Mouse (Mus musculus) testis, postnatal 14 days (tissue): ENCODE results near the gene Vat1l.
A peak's percentile ranks its signal among the peaks of the same experiment; 100 is the strongest.

Experiments used
- DNase-seq: peaks from one replicate; pipeline ENCODE4 v3.0.0; 2021; ENCODE audit warnings: low spot score

The Vat1l gene

DNA sequence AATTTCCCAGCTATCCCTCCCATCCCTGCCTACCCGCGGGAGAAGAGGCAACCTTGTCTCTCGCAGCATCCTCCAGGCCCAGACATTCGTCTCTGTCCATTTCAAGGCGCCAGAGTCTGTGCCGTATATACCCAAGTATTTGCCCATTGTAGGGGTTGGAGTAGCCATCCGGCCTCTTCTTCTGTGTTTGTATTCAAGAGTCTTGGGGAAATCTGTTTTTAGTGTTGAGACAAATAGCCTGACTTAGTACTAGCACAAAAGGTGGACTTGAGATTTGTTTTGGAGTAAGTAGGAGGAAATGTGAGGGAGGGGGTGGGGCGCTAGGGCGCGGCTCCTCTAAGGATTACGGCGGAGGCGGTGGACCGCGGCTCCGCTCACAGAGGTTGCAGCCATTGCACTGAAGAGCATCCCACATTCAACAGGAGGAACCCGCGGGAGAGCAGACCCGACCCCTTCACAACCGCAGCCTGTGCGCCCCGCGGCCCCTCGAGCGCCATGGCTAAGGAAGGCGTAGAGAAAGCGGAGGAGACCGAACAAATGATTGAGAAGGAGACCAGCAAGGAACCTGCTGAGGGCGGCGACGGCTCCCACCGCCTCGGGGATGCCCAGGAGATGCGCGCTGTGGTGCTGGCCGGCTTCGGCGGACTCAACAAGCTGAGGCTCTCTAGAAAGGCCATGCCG is at the start of gene Vat1l:
TSS of gene Vat1l (plus strand) at position 392 of the 681 bp plus-strand sequence.
- peak; percentile 11 for DNase-seq

DNA sequence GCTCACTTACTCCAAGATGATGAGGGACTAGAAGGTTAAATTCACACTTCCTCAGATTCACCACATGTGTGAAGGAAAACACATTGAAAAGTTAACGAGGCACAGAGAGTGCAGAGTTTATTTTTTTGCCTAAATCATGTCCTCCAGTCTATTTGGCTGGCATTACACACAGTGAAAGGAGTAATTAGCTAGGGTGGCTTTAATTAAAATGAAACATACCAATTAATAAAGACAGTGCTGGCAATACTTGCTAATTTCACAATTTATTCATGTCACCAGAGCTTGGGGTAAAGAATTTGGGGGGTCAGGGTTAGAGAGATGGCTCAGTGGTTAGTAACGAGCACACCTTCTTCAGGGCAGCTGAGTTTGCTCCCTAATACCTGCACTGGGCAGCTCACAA is 46.8 kb upstream of the Vat1l start:
- DNase-seq, result no peak

DNA sequence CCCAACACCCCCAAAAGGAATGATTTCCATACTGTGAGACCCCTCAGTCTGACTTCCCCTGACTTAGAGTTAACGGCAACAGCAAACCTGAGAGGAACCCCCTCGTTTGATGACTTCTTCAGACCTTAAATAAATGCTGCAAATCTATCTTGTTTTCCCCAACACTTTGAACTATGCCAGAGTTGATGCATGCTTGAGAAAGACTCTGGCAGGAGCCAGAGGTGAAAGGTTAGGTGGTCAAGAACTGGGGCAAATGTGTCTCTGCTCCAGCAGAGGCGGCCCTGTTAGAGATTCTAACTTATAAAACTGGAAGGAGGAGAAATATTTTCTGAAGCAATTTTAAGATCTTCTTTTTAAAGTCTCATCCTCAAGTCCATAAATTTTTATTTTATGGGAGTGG is 45.7 kb upstream of the Vat1l start:
- no peak for DNase-seq

DNA sequence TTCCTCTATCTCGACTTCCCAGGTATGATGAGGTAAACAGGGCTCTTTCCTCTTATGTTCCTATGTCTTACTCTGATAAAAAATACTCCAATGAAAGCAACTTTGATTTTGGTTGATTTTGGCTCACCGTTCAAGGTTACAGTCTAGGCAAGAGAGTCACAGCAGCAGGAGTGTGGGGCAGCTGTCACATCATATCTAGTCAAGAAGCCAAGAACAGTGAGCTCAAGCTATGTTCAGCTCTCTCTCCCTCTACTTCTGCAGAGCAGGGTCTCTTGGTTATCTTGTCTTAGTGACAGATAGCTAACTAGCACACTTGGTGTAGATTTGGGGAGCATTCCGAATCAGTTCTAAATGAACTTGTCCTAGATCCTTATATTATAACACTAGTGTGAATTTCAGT is 41.5 kb upstream of the Vat1l start:
- DNase-seq, result no peak

DNA sequence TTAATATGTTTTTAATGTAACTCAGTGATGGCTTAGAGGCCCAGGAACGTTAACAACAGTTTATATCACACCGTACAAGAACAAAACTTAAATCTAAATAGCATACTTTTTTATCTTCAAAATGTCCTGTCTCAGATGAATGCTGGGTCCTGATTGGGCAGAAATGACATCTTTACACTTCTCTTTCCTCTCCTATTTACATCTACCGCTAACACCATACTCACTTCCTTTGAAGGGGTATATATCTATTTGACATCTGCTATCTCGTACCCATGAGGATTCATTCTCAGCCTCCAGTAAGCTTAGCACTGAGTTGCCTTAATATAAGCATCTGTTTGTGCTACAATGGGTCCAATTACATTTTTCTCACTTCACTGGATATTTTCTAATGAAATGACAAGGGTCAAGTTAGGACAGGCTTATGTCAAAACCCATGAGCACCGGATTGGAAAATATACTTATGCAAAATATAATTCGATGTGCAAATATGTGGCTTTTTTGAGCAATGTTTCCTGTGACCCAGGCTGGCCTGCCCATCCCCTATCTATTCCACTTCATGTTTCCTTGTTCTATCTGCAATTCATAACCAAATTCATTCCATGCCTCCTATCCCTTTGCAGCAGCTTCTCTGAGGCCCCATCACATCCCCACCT is 40.8 kb upstream of the Vat1l start:
- DNase-seq, result no peak

DNA sequence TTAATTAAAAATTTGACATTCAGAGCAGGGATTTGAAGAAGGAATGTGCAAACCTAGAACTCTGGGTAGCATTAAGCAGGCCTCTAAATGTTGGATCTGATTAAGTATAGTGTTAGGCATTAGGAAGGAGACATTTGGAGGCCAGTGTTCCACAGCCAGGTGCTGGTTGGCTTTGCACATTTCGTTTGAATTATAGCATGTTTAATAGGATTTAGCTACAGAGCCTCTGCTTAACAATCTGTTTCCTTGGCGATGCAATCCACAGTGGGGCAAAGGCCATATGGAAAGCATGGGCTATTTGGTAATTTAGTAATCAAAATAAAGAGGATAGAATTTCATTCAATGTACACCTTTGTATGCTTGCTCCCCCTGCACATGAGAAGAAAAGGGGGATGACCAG is 39.7 kb upstream of the Vat1l start:
- no peak for DNase-seq

DNA sequence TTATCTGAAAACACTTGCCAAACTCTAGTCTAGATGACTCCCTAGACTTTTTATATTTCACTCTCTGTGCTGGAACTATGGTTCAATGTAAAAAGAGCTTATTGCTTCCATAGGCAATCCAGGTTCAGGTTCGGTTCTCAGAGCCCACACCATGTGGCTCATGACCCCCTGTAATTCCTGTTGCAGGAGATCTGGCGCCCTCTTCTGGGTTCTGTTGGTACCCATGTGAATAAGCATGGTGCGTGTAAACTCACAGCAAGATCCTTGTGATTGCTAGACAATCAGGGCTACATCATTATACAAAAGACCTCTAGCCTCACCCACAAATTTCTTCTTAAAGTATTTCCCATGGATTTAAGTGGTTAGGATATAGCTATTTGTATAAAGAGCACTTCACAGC is 28.7 kb upstream of the Vat1l start:
- DNase-seq, result no peak

DNA sequence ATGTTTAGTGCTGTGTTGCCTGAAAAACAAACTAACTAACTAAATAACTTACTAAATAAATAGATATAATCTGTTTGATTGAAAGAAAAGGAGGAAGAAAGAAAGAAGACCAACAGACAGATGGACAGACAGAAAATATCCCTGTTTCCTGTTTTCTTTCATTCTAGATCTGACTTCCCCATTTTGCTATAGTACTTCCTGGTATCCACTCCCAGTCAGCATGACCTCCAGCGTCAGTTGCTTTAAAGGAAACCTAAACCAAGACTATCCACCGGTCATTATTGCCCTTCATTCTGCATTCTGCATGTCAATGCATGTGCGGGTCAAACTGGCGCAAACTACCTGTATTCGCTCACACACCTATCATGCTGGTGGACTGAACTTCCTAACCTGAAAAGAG is 12.1 kb upstream of the Vat1l start:
- DNase-seq, result no peak

DNA sequence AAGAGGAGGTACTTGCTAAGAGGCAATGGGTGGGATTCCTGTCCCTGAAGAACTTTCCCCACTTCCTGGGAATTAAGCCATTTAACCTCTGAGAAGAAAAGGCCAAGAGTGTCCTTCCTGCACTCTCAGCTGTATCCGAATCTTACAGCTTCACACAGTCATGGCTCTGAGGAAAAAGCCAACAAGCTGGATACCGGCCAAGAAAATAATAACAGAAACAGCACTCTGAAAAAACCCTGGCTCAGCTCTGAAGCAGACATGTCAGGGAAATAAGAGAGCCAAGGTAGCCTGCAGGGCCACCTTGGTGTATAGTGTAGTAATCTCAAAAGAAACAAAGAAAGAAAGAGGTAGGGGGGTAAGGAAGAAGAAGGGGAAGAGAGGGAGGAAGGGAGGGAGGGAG is 6.4 kb upstream of the Vat1l start:
- no peak for DNase-seq

DNA sequence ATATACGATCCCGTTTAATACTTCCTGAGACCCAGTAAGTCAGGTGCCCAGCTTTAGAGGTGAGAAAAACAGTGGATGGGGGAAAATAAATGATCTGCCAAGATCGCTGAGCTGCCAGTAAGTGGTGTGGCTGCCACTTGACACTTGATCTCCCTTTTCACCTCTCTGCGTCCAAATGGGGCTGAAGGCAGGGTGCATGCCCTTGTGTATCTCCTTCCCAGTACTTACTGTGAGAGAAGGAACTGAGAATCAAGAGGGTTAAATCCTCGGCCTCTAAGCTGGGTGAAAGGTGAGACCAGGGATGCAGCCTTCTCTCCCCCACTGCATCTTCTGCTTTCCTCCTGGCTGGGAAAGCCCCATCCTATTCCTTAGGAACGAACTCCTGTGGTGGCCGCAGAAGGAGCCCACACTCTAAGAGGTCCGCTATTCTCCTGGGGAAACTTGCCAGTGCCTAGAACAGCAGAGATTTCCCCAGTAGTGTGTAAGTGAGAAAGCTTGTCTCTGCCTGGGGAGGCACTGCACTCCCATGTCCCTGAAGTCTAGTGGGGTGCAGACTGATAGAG is 1.1 kb downstream of the Vat1l start:
- no peak for DNase-seq

DNA sequence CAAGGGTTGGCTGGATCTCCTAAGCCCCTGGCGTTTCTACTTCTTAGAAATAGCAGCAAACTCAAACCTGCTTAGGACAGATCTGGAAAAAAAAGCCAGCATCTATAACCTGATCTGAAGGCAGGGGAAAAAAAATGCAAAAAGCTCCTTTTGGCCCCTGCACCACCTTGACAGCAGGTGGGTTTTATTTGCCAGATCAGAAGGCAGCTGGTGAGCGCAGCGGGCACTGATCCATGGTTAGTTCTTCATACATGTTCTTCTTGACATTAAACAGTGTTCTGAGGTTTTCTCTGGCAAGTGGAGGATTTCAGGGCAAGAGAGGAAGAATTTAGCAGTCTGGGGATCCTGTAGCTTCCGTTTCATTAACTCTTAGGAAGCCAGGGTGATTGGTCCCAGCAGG is 1.6 kb downstream of the Vat1l start:
- DNase-seq, result no peak

DNA sequence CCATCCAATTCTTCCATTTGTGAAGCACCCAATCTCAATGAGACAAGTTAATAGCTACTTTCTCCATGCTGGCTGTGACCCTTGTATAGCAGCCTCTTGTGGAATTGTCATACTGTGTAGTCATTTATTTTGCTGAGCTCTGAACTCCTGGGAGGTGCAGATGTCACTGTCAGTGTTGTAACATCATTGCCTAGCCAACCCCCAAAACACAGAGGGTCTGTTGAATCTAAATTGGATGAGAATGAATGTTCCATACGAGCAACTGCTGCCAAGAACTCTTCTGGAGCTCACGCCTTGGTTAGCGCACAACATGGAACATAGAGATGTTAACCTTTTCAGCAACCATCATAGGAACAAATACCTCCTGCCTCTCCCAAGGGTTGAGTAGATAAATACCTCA is 15.4 kb downstream of the Vat1l start:
- DNase-seq, result no peak

DNA sequence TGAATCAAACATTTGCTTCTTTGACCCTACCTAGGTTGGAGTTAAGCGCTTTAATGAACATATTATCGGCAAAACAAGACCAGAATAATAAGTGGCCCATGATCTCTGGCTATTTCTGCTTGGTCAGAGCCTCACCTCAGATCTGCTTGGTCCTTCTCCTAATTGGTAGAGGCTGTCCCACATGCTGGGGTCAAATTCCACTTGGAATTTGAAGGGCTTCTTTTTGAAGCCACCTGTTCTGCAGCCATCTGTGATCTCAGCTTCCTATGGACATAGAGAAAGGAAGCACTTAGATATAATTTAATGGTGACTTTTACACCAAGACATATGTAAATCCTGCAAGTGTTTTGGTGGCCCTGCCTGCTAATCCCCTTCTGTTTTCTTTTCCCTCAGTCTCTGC is 16.6 kb downstream of the Vat1l start:
- no peak for DNase-seq

DNA sequence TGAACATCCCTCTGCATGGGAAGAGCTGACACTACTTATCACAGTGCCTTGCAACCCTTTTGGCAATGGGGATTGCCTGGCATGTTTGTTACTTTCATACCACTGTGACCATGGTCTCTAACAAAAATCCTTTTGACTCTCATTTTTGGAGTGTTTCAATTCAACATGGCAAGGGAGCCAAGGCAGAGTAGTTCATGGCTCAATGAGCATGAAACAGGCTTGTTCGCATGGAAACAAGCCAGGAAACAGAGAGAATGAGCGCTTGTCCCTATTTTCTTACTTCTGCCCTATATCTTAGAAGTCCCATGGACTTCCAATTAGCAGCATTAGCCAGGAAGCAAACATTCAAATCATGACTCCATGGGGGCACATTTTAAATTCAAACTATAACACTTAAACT is 18.6 kb downstream of the Vat1l start:
- no peak for DNase-seq

DNA sequence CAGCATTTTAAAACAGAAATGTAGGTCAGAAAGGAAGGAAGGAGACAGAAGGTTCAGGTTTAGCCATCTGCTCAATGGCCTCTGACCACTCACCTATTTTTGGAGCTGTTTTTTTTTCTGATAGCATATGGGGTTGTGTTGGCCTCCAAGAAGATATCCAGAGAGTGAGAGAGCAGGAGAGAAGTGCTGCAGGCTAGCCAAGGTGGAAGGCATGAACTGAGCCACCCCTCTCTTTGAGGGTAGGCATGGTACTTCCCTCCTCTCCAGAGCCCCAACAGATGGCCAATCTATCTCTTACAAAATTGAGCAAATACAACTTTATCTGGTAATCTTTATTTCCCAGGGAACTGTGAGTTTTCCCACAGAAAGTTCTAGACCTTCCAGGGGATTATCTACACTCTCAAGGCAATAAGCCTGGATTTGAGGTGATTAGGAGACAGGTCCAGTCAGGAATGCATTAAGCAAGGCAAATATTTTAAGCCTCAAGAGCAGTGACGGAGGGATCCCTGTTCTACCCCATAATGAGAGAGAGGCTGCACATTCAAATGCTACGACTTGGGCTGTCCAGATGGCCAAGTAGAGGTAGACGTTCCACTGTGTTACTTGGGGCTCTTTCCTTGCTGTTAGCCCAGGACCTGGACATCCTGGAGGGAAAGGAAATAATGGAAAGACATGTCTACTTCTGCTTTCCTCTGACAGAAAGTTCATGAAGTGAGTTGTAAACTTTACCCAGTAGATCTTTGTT is 46.1 kb downstream of the Vat1l start:
- no peak for DNase-seq

DNA sequence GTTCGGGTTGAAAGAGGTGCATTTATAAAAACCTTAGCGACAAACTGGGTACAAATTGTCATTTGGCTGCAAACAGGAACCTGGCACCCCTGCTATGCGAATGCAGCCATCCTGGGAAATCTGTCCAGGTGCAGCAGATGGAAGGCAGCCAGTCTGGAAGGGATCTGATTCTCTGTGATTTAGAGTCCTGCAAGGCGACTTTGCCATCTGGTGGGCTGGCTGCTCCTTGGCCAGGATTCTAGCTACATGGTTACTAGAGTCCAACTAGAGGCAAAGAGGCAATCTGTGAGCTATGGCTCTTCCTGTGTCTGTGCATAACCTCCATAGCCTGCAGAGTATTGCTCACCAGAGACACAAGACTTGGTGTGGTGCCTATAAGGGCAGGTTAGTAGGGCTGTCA is 53.3 kb downstream of the Vat1l start:
- DNase-seq, result no peak

DNA sequence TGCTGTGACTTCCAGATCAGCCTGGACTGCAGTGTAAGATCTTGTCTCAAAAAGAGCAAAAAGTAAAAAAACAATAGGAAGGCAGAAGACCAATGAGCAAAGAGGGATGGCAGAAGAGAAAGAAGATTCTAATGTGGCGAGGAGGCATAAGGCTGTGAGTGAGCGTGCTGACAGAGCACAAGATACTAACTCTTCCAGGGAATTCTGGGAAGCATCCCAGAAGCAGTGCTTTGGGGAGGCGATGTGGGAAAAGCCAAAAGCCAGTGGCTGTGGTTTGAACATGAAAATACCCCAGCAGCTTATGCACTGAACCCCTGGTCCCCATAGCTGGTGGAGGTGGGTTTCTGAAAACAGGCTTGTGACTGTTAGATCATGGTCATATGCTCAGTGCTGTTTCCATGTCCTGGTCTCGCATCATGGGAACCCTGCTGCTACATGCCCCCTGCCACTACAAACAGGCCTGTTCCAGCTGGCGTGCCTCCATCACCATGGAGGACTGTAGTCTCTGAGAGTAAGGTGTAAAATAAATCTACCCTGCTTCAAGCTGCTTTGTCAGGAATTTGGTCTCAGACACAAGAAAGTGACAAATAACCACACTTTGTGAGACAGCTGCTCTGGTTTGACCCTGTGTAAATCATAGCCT is 54.4 kb downstream of the Vat1l start:
- DNase-seq, result no peak

DNA sequence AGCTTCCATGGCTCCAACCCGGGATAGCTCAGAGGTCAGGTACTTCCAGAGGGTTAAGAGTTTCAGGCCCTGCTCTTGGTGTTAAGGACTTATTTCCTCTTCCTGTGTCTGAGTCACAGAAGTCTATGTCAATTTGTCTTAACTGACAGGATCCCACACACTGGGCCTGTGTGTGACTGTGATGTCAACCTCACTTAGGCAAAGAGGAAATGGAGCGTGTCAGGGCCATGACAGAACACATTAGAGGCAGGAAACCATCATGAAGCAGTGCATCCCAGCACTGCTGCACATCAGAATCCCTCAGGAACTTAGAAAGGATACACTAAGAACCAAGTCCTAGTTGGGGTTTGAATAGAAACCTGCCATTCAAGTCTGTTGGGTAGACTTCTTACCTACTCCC is 56.9 kb downstream of the Vat1l start:
- DNase-seq, result no peak

DNA sequence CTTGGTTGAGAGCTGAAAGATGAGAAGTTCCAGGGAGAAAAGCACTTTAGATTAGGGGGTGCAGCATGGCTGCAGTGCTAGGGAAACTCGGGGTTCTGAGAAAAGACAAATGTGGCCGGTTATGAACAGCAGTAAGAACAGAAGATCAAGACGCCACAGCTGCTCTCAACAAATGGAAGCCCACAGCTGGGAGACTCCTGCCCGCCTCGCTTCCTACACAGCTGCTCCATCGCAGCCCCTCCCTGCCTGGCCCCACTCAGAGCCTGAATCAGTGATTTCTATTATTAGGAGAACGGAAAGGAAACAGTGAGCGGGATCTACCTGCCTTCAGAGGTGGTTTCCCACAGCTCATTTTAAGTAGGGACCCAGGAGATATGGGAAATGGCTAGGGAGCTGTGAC is 69.1 kb downstream of the Vat1l start:
- no peak for DNase-seq

DNA sequence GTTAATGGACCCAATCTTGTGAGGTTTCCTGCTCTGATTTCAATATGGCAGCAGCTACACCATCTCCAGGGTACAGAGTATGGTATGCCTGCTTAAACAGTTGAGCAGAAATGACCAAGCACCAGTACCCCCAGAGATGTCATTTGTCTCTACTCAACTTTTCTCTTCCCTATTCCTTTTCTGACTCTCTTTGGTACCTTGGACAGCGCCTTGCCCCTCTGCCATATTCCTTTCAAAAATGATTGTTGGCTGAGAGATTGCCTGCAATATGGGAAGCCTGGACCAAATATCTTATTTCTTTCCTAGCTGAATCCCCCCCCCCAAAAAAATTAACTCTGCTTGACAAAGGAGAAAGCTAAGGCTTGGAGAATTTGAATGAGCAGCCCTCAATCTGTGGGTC is 75.7 kb downstream of the Vat1l start:
- DNase-seq, result no peak

DNA sequence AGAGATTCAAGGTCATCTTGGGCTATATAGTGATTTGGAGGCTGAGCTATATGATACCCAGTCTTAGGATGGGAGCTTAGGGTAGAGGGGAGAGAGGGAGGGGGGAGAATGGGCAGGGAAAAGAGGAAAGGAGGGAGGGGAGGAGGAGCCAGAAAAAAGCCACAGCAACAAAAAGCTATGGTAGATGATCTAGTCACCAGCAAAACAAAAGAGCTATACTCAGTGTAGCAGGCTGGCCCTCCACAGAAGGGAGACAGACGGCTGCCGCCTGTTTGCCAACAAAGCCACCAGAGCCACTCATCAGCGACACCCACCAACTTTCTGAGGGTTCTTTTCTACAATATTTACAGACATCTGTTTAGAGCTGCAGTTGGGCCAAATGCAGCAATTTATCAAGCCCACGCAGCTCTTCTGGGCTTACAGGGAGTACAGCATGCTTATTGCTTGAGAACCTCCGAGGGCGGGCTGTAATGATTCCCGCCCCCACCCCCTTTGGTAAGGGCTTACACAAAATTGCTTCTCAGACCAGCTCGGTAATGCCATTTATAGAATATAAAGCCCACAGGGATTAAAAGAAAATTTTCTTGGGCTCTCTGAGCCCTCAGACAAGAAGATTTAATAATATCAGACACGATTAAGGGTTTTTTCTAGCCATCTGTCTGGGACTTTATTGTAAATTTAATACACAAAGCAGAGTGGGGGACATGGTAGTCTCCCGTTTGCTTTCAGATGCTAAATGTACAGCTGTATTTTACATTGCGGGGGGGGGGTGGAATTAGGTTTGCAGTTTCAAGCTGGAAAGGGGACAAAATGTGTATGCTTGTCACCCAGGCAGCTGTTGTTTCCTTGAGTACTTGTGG is 89.7 kb downstream of the Vat1l start:
- no peak for DNase-seq

DNA sequence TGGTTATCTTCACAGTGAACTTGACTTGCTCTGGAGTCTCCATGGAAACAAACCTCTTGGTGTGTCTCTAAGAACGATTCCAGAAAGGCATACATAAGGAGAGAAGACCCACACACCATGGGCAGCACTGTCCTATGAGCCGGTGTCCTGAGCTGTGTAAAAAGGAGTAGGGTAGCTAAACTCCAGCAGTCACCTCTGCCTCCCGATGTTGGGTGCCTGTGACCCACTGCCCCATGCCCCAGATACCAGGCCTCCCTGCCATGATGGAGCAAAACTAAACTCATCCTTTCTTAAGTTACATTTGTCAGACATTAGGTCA is 90.3 kb downstream of the Vat1l start:
- no peak for DNase-seq
